Mouse (Mus musculus): Measurements from ENCODE around the gene Gclc. TPM values are rescaled to one million over a fixed set of nuclear protein-coding genes. Genes with fewer than 3 reads are reported as not detected.
"Not testable (repeated sequence)": the region's sequence is repeated elsewhere in the genome, so short reads cannot be mapped to it uniquely, and the experiment has no call there.

Gclc gene
- polyA plus RNA-seq, 1 experiment, result 10.5 TPM

DNA sequence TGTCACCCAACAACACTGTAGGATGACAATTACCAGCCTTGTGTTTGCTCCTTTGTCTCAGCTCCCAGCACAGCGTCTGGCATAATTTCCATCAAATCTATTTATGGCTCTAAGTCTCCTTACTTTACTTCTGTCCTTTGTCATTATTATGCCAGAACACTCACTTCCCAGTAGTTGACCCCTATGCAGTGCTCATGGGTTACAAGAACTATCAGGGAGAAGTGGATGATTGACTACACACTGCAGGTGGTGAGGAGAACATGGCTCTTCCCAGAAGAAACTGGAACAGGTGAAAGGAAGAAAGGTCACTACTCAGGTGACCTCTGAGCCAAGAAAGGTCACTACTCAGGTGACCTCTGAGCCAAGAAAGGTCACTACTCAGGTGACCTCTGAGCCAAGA is 12.9 kb upstream of the Gclc start:
- 75% methylated on average over 1 of the region's 1 CpGs for WGBS
- no peak for DNase-seq (ENCODE audit: low read depth, low spot score)

DNA sequence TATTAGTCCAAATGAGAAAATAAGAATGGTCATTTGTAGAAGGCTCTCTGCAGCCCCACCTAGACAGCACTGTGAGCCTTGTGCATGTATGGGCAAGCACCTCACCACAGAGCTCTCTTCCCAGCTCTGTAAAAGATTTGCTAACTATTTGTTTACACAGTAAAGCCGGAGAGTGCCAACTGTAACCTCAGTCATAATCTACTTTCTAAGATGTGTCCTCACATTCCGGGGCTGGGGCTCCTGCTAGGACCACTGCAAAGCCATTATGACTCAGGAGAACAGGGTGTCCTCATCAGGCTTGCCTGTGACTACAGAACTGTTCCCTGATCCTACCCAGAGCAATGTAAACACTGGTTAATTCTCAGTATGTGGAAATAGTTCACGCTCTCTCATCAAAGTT is 9.5 kb upstream of the Gclc start:
- DNase-seq (ENCODE audit: low read depth, low spot score), result no peak
- 17% methylated on average over 3 of the region's 3 CpGs for WGBS

DNA sequence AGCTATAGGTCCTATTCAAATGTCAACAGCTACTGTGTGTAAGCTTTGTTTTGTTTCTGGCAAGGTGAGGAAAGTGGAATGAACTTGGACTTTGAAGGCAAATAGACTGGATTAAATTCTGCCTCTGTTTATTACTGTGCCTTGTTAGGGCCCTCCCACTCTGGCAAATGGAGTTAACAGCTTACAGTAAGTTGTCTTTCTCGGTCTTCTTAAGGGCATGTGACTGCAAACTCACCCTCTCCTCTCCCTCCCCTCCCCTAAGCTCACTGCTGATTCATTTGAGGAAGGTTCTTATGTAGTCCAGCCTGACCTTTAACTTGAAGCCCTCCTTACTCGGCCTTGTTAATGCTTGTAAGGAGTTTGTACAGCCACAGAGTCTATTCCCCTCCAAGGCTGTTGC is 8.0 kb upstream of the Gclc start:
- 8% methylated on average over 2 of the region's 2 CpGs for WGBS
- peak; percentile 66 for DNase-seq (ENCODE audit: low read depth, low spot score)

DNA sequence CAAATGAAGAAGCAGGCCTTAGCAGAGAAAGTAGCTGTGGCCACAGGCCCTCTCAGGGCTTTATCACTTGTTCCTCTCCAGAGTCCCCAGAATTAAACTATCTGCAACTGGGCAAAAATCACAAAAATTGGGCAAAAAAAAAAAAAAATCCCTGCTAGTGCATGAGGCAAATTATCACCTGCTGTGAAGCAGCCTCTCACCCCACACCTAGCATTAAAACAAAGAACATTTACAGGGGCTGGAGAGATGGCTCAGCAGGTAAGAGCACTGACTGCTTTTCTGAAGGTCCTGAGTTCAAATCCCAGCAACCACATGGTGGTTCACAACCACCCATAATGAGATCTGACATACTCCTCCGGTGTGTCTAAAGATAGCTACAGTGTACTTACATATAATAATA is 6.0 kb upstream of the Gclc start:
- WGBS, result 91% methylated on average over 1 of the region's 1 CpGs
- DNase-seq (ENCODE audit: low read depth, low spot score), result not testable (repeated sequence)

DNA sequence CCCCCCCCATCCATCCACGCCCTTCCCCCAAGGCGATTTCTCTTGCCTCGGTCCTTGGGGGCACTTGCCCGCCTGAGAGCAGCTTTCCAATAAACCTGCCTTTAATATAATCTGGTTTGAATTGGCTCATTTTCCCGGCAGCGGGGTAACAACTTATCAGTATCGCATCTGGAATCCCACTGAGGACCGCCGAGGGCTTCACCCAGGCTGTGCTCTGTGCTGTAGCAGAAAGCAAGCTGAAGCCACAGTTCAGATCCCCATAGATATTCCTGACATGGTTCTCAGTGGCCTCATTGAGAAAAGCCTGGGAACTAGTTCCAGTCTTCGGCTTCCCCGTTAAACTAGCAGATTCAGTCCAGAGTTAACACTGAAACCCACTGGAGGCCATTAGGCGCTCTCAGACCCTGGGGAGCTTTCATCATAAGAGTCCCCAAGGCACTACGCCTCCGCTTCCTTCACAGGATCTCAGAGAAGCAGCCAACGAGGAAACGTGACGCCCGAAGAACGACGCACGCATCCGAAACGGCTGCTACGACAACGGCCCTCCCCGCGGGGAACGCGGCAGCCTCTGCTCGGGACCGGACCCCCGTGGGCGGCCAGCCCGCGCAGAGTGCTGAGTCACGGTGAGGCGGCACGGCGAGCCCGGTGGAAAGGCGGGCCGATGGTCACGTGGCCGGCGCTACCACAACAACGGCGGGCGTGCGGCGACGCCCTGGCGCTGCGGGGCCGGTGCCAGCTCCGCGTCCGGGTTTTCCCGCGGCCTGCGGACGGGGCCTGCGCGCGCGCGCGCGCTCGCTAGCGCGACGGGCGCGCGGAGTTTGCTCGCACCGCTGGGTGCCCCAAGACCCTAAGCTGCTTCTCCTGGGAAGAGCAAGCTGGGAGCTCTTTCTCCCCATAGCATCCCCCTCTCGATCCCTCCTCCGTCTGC is 3.9 kb upstream of the Gclc start:
- no peak for DNase-seq (ENCODE audit: low read depth, low spot score)
- WGBS, result under 1% methylated on average over 79 of the region's 79 CpGs

DNA sequence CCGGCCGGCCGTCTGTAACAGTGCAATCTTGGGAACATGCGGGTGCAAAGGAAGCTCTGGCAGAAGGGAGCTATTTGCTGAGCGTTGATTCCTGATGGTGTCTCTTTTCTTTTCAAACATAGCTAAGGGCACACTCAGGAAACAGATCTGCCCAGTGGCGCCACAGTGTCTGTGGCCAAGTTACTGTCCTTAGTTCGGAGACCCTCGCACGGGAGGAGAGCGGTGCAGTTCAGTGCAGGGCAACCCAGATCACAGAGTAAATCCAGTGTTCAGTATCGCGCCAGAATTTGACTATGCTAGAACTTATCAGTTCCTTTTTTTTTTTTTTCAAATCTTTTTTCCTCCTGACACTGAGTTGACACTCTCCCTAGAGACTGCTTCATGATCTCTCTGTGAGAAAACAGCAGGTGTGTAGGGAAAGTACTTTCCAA is 3.2 kb upstream of the Gclc start:
- under 1% methylated on average over 12 of the region's 12 CpGs for WGBS

DNA sequence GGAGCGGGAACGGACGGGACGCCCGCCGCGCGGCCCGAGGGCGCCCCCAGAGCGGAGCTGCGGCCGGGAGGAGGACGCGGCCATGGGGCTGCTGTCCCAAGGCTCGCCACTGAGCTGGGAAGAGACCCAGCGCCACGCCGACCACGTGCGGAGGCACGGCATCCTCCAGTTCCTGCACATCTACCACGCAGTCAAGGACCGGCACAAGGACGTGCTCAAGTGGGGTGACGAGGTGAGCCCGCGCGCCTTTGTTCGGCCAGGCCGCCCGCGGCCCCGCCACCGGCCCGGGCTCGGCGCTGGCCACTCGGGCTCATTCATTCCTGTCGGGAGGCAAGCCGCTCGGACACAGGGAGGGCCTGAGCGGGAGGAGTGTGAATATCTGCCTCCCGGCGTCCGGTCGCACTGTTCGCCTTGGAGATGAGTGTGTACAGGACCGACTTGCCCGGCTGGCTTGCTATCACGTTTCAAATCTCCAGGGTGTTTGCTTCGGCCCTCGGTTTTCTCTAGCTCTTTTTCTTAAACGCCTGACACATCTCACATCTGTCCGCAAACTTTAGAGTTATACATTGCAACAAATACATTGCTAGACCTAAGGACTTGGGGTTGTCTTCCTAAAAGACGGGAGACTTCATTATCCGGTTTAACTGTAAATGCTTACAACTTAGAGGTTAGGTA is 530 bp downstream of the Gclc start:
- WGBS, result under 1% methylated on average over 57 of the region's 57 CpGs
- no peak for DNase-seq (ENCODE audit: low read depth, low spot score)

More for the DNA sequence above, 3.2 kb upstream of the Gclc start:
- DNase-seq (ENCODE audit: low read depth, low spot score), result no peak

DNA sequence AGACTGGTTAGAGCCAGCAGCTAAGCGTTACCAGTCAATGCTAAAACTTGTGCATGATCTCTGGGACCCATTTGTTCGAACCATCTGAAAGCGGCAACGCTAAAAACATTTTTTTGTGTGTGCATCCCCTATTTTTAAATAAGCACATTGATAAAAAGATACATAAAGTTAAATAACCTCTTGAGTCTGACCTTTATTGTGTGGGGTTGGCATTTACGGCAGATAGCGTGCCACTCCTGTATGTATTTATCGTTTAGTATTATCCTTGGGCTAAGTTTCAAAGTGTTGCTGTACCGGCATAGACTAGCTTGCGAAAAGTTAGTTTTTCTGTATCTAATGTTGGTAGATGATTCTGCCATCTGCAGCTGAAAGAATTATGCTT is 1.1 kb downstream of the Gclc start:
- no peak for DNase-seq (ENCODE audit: low read depth, low spot score)
- WGBS, result 9% methylated on average over 9 of the region's 9 CpGs

DNA sequence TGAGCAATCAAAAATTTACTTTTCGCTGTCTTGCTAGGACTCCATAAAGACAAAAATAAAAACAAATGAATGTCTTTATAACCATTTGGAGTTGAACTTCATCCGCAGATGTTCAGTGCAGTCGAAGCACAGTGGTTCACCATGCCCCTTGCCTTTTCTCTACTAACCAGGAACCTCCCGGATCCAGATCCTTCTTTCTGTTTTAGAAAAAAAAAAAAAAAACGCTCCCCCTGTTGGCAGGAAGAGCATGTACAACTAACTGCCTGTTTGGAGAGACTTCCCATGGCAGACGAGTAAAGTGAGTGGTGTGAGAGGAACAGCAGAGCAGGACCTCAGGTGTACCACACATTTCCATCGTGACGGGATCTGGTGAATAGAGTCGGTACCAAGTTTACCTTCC is 1.7 kb downstream of the Gclc start:
- WGBS, result 17% methylated on average over 9 of the region's 9 CpGs
- no peak for DNase-seq (ENCODE audit: low read depth, low spot score)

DNA sequence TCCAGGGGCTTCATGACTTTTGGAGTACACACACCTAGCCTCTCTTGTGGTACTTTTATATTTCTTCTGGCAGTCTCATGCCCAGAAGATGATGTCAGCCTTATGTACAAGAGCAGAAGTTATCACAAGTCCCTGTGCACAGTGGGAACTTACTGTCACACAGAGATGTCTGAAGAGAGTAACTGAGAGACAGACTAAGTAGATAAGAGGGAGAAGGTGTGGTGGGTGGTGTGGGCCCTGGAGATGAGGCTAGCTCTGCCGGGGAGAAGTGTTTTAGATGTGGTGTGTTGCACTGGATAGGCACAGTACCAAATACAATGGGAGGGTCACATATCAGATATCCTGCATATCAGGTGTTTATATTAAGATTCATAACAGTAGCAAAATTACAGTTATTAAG is 3.0 kb downstream of the Gclc start:
- no peak for DNase-seq (ENCODE audit: low read depth, low spot score)
- 80% methylated on average over 1 of the region's 1 CpGs for WGBS

DNA sequence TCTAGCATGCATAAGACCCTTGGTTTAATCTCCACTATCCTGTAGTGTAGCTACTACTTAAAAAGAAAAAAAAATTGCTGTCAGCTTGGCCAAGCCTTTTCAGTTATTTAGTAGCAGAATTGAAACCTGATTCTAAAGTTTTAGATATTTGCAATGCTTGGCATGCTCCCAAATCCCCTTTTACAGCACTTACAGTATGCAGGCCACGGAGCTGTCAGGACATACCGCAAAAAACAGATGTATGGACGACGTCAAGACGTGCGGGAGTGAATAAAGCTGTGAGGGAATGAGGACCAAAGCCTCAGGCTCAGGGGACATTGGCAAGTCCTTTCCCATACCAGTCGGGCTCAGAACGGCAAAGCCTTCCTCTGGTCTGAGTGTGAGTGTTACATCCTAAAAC is 4.1 kb downstream of the Gclc start:
- no peak for DNase-seq (ENCODE audit: low read depth, low spot score)
- WGBS, result 71% methylated on average over 8 of the region's 8 CpGs

DNA sequence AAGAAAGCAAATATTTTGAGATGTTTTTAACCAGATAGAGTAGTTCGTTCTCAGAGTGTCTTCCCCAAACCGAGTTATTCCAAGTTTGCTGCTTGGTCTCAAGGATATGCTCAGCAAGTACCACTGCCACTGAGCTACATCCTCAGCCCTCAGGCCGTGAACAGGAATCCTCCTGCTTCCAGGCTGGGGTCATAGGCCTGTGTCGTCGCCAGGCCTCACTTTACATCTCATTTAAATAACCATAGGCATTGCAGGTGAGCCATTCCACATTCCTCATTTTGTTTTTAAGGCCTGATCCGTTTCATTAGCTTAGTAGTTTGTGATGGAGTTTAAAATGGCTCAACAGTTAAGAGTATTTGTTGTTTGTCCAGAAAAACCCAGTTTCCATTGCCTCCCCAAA is 4.8 kb downstream of the Gclc start:
- DNase-seq (ENCODE audit: low read depth, low spot score), result no peak

DNA sequence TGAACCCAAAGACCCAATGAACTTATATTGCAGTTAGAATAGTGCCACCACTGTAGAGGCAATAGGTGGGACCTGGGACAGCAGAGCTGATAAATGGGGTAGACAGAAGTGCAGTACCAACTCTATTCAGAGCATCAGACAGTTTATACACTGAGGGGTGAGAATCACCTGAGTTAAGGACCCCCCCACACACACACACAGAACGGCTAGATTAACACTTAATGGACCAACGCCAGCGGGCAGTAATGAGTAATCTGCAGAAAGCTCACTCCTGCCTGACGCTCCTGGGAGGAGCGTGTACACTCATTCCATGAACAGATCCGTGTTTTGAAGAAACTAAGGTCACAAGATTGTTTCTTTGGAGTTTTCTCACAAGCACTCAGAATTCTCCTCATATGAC is 5.4 kb downstream of the Gclc start:
- 64% methylated on average over 6 of the region's 6 CpGs for WGBS
- DNase-seq (ENCODE audit: low read depth, low spot score), result no peak

More for the DNA sequence above, 4.8 kb downstream of the Gclc start:
- WGBS, result 87% methylated on average over 6 of the region's 6 CpGs

DNA sequence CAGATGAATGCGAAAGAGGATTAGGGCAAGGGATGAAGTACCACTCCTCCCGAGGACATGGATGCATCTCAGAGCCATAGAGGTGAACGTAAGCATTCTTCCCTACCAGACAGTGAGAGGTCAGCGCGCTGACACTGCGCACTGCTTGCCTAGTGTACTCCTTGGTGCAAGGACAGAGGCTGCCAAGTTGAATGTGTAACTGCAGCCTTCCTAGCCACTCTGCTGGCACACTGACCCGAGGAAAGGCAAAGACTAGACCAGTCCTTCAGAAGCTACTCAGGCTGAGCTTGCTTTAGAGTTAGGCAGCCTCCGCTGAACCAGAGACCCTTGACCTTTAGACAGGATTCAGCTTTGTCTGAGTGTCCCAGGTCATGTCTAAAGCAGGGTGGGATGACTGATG is 11.9 kb downstream of the Gclc start:
- whole genome bisulfite sequencing, result 82% methylated on average over 8 of the region's 8 CpGs
- DNase-seq (ENCODE audit: low read depth, low spot score), result no peak

DNA sequence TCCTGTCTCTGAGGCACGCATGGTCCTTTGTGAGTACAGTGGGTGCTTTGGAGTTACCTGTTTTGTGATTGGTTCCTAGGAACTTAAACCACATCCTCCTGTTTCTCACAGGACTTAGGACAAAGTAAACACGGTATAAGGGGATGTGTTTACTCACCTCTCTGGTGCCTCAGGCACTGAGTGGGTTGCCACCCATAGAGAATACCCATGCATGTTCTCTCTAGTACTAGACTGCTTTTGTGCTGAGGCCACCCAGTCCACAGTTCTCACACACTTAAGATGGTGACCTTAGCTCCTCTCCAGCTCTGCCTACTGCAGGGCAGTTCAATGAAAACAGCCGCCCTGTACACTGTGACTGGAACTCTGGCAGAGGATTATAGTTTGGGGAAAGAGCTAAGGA is 12.4 kb downstream of the Gclc start:
- no peak for DNase-seq (ENCODE audit: low read depth, low spot score)
- 71% methylated on average over 3 of the region's 3 CpGs for WGBS

DNA sequence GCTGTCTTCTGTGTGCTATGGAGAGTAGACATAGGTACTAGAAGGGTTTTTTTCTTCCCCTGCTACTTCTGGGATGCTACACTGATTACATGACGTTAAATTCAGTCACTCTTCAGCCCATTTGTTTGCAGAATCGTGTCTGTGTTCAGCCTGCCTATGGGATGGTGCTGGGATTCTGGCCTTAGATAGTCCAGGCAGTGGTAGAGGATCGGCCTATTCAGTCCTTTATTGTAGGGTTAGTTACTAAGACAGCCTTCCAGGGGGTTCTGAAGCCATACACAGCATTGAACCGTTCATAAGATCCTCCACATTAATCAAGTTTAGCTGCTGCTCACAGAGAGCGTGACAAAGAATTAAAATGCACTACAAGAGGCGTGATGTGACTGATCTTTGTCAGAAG is 16.6 kb downstream of the Gclc start:
- DNase-seq (ENCODE audit: low read depth, low spot score), result no peak
- WGBS, result 88% methylated on average over 6 of the region's 6 CpGs

DNA sequence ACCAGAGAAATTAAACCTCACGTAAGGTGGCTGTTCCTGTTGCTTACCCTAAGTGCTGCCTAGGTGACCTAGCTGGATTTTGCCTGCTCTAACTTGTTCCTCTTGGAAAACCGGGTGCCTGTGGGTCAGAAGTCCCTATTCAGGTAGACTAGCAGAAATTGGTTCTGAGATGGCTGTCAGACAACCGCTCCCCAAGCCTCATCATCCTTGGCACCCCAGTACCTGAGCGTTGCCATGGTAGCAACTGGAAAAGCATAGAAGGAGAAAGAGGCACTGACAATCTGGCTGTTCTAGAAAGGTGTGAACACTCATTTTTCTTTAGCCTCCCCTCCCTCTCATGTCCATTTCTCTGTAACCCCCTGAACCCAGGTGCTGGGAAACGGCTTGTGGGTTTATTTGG is 17.0 kb downstream of the Gclc start:
- no peak for DNase-seq (ENCODE audit: low read depth, low spot score)
- WGBS, result 90% methylated on average over 5 of the region's 5 CpGs

DNA sequence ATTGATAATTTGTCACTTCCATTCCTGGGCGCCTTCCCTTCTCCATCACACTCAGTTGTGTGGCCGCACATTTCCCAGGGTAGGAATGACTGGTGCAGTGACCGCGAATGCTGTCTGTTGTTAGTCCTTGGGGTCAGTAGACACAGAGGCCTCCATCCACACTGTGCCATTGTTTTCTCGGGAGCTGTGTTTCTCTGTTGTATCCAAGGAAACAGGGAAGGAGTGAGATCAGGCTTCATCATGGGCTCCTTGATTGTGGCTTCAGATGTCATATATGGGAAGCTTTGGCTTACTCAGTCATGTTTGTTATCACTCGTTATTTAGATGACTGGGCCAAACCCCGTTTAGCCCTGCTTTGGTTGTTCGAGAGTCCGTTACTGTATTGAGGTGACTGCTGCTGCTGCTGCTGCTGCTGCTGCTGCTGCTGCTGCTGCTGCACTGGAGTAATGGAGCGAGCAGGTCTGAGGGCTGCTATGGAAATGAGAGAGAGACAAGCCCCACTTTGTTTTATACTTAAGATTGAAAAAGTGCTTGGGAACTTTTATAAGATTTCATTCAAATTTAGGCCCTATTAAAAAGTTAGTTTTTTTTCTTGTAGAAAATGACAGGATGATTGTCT is 17.5 kb downstream of the Gclc start:
- WGBS, result 69% methylated on average over 10 of the region's 10 CpGs
- no peak for DNase-seq (ENCODE audit: low read depth, low spot score)

DNA sequence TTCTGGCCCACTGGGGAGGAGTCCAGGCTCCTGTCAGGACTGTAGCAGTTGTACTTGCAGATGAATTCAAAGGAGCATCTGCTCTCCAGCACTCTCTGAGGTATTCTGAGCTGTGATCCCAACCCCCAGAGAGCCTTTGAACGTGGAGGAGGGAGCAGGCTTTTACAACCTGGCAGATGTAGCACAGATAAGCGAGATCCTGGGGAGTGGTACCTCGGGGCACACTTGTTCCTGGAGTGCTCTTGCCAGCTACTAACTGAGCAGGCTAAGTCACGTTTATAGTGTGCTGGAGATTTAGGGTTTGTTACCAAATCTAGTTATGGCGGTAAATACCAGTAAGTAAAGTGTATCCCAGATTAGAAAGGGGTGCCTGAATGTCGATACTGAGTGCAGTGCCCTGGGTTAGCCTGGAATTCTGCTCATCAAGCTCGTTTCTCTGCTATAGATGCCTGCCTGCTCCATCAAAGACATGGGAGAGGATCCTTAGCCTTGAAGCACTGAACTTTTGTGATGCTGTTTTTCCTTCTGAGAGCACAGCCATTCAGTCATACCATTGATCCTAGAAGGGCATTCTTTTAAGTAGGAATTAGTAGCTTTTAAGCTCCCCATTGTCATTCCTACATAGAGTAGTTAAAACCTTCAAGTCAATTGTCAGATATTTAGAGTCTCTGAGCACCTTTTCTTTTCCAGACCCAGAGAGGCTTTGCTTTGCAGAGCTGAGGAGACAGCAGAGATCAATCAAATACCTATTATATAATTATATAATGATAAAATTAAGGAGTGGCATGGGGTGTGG is 22.6 kb downstream of the Gclc start:
- no peak for DNase-seq (ENCODE audit: low read depth, low spot score)
- 25% methylated on average over 7 of the region's 7 CpGs for WGBS

DNA sequence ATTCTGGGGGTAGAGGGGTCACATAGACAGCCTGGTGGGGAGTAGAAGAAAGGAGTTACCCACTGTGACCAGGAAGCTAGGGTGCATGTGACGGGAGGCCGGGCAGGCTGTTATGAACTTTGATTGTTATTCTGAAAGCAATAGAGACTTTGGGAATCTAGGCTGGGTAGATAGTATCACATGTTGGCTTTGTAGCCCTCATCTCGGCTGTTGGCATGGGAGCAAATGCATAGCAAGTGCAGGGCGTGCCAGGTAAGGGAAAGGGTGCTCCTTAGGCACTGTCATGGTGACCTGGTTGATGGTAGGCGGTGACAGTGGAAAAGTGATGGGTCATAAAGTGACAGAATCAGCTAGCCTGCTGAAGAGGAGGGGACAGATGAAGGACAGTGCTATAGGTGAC is 23.3 kb downstream of the Gclc start:
- WGBS, result 41% methylated on average over 5 of the region's 5 CpGs
- no peak for DNase-seq (ENCODE audit: low read depth, low spot score)
